Mouse (Mus musculus) liver, embryonic 12.5 days (tissue): ENCODE data around the gene Aprt. TPM values are rescaled to one million over a fixed set of nuclear protein-coding genes. Genes with fewer than 3 reads are reported as not detected.

ENCODE experiments used
- ATAC-seq: fragments of 200-750 bp; cut with Nextera tagmentation; 2 replicates; pipeline ENCODE4 v1.8.0; 2017; ENCODE audit warnings: moderate number of reproducible peaks, mild to moderate bottlenecking, moderate library complexity
- H3K27ac ChIP-seq: fragments of 300-500 bp; sonication (generic); 2 replicates; pipeline ENCODE4 v1.5.1; 2016; ENCODE audit warnings: mild to moderate bottlenecking
- H3K27me3 ChIP-seq: fragments of 300-500 bp; sonication (generic); replicated peaks from 2 replicates; pipeline ENCODE4 v1.6.1; 2016; ENCODE audit warnings: mild to moderate bottlenecking, moderate library complexity
- H3K36me3 ChIP-seq: fragments of 300-500 bp; sonication (generic); 2 replicates; pipeline ENCODE4 v1.6.1; 2016; ENCODE audit warnings: mild to moderate bottlenecking, moderate library complexity
- H3K4me1 ChIP-seq: fragments of 300-500 bp; sonication (generic); 2 replicates; pipeline ENCODE4 v1.6.1; 2016
- H3K4me2 ChIP-seq: fragments of 300-500 bp; sonication (generic); 2 replicates; pipeline ENCODE4 v1.6.1; 2016; ENCODE audit warnings: mild to moderate bottlenecking, moderate library complexity
- H3K4me3 ChIP-seq: fragments of 300-500 bp; sonication (generic); 2 replicates; pipeline ENCODE4 v1.5.1; 2016; ENCODE audit warnings: mild to moderate bottlenecking, moderate library complexity
- H3K9ac ChIP-seq: fragments of 300-500 bp; sonication (generic); 2 replicates; pipeline ENCODE4 v1.6.1; 2016; ENCODE audit warnings: mild to moderate bottlenecking, moderate library complexity
- H3K9me3 ChIP-seq: fragments of 300-500 bp; sonication (generic); replicated peaks from 2 replicates; pipeline ENCODE4 v1.6.1; 2016; ENCODE audit warnings: mild to moderate bottlenecking, moderate library complexity
- WGBS: fragments of 180-500 bp; shearing (Covaris S2); methylation state at CpG from one replicate; pipeline ENCODE4 v1.1.7; 2016; ENCODE audit not compliant: insufficient replicate concordance; 5-methylcytosine and 5-hydroxymethylcytosine counted together
- polyA plus RNA-seq: library from polyadenylated mRNA; unstranded; fragments of >200 nt; fragmentation: Nextera tagmentation; extraction: Ambion mirVana; gene quantifications from 2 replicates; pipeline ENCODE4 v1.2.1, GENCODE M21; 2016

Aprt gene
- polyA plus RNA-seq, 1 experiment from 2014 or later, result 253 TPM

DNA sequence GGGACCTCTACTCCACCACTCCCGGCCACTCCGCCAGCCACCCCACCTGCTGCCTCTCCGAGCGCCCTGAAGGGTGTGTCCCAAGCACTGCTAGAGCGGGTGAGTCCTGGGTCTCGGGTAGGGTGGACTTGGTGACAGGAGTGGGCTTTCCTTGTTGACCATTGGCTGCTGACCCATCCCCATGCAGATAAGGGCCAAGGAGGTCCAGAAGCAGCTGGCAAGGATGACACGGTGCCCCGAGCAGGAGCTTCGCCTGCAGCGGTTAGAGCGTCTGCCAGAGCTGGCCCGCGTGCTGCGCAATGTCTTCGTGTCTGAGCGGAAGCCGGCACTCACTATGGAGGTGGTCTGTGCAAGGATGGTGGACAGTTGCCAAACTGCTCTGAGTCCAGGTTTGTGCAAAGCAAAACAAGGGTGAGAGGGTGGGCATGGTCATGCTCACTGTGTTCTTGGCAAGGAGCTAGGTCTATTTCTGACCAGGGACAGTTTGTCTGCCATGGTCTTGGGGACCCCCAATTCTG lies 4.9 kb downstream of the Aprt start:
- ATAC-seq, result no peak
- no peaks in the 10 kb centered on the region for H3K9me3 ChIP-seq
- peaks cover 86% of the 10 kb centered on the region for H3K4me1 ChIP-seq
- H3K36me3 ChIP-seq, result peaks cover 63% of the 10 kb centered on the region
- 91% methylated on average over 17 of the region's 17 CpGs for WGBS
- 0 out of 2 replicates have a peak overlapping the region, but pooled peaks have one; percentile 0 for H3K9ac ChIP-seq
- no peak overlapping the region for H3K4me3 ChIP-seq
- no peak overlapping the region for H3K27ac ChIP-seq
- peak overlapping the region; percentile 96; the same call in 1 of the 2 replicates for H3K4me2 ChIP-seq
- H3K27me3 ChIP-seq, result no peaks in the 10 kb centered on the region

DNA sequence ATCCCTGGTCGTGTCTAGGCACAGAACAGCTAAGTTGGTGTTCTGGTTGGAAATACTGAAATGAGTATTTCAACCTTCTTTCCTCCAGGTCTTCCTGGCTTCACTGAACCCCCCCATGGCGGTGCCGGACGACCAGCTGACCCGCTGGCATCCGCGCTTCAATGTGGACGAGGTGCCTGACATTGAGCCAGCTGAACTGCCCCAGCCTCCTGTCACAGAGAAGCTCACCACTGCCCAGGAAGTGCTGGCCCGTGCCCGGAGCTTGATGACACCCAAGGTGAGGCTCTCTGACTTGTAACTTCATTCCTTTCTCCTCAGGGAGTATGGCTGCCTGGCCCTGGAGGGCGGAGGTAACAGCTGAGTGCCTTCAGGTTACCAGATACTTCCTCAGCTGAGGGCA lies 5.6 kb downstream of the Aprt start:
- no peak overlapping the region for H3K4me3 ChIP-seq
- no peak for ATAC-seq
- peaks cover 87% of the 10 kb centered on the region for H3K4me1 ChIP-seq
- H3K9me3 ChIP-seq, result no peaks in the 10 kb centered on the region
- H3K36me3 ChIP-seq, result peaks cover 63% of the 10 kb centered on the region
- WGBS, result 85% methylated on average over 11 of the region's 11 CpGs
- 0 out of 2 replicates have a peak overlapping the region, but pooled peaks have one; percentile 8 for H3K27ac ChIP-seq
- H3K9ac ChIP-seq, result no peak overlapping the region
- H3K4me2 ChIP-seq, result peak overlapping the region; percentile 96; the same call in 1 of the 2 replicates
- H3K27me3 ChIP-seq, result no peaks in the 10 kb centered on the region

DNA sequence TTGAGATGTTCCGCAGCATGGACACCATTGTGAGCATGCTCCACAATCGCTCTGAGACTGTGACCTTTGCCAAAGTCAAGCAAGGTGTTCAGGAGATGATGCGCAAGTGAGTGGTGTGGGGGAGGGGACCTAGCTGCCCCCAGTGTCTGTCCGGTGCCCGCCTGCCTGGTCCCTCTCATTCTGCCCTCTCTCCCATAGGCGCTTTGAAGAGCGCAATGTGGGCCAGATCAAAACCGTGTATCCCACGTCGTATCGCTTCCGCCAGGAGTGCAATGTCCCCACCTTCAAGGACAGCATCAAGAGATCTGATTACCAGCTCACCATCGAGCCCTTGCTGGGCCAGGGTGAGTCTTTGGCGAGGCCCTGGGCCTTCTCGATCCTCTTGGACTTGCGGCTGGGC lies 6.7 kb downstream of the Aprt start:
- WGBS, result 93% methylated on average over 16 of the region's 16 CpGs
- ATAC-seq, result no peak
- peak overlapping the region; percentile 98 for H3K4me3 ChIP-seq
- 0 out of 2 replicates have a peak overlapping the region, but pooled peaks have one; percentile 98 for H3K9ac ChIP-seq
- peak overlapping the region; percentile 96 for H3K4me2 ChIP-seq
- peaks cover 62% of the 10 kb centered on the region for H3K36me3 ChIP-seq
- peaks cover 81% of the 10 kb centered on the region for H3K4me1 ChIP-seq
- no peaks in the 10 kb centered on the region for H3K27me3 ChIP-seq
- H3K27ac ChIP-seq, result peak overlapping the region; percentile 93
- H3K9me3 ChIP-seq, result no peaks in the 10 kb centered on the region

DNA sequence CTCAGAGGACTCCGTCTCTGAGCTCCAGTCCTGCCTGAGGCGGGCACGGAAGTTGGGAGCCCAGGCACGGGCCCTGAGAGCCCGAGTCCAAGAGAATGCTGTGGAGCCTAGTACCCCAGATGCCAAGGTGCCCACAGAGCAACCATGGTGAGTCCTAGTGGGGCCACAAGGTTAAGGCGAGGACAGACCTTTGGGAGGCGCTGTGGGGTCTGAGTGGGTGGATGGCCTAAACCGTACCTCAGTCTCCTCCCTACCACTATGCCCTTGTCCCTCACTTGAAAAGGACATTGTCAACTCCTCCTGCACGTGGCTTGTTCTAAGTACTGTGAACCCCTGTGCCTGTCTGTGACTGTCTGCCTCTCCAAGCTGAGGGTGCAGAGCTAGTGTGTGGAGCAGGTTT lies 7.4 kb downstream of the Aprt start:
- ATAC-seq, result no peak
- Histone ChIP-seq H3K27me3 (no peaks in the 10 kb centered on the region), H3K9me3 (no peaks in the 10 kb centered on the region), H3K4me2 (peak overlapping the region; percentile 96), H3K27ac (peak overlapping the region; percentile 93), H3K36me3 (peaks cover 55% of the 10 kb centered on the region), H3K4me1 (peaks cover 74% of the 10 kb centered on the region), H3K9ac (peak overlapping the region; percentile 98), H3K4me3 (peak overlapping the region; percentile 98)
- WGBS, result 54% methylated on average over 9 of the region's 9 CpGs

DNA sequence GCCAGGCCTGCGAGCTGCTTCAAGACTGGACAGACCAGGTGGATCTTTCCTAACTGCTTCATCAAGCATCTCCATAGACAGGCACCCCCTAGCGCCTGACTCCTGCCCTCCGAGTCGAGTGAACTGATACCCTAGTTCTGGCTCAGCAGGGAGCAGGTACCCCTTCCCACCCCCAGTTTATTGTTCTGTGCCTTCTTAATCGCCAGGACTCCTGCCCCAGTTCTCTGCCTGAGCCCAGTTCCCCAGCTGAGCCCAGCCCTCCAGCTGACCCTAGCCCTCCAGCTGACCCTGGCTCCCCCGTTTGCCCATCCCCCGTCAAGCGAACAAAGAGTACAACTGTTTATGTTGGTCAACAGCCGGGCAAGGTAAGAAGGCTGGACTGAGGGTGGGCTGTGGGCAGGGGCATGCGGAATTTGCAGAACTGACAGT lies 7.8 kb downstream of the Aprt start:
- H3K4me1 ChIP-seq, result peaks cover 70% of the 10 kb centered on the region
- no peaks in the 10 kb centered on the region for H3K27me3 ChIP-seq
- ATAC-seq, result no peak
- peaks cover 51% of the 10 kb centered on the region for H3K36me3 ChIP-seq
- H3K27ac ChIP-seq, result peak overlapping the region; percentile 93
- H3K4me3 ChIP-seq, result peak overlapping the region; percentile 98
- peak overlapping the region; percentile 98 for H3K9ac ChIP-seq
- WGBS, result 17% methylated on average over 10 of the region's 10 CpGs
- H3K4me2 ChIP-seq, result peak overlapping the region; percentile 96
- H3K9me3 ChIP-seq, result no peaks in the 10 kb centered on the region

DNA sequence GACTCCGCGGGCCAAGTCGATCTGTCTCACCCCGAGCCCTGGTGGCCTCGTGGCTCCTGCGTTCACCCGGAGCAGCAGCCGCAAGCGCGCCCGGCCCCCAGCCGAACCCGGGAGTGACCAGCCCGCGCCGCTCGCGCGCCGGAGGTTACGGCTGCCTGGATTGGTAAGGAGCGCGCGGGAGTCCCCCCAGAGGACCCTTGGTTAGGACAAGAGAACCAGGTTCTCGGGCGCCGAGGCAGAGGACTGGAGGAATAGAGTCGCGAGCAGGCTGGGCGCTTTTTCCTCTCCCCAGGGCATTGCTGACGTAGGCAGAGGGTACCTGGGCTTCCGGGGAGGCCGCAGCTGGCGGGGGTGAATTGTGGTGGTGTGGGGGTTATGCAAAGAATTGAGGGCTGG lies 8.6 kb downstream of the Aprt start:
- Histone ChIP-seq H3K4me2 (peak overlapping the region; percentile 96), H3K4me1 (peaks cover 62% of the 10 kb centered on the region), H3K36me3 (peaks cover 43% of the 10 kb centered on the region), H3K9me3 (no peaks in the 10 kb centered on the region), H3K27me3 (no peaks in the 10 kb centered on the region), H3K9ac (peak overlapping the region; percentile 98), H3K27ac (peak overlapping the region; percentile 93), H3K4me3 (peak overlapping the region; percentile 98)
- 0% methylated on average over 34 of the region's 34 CpGs for WGBS
- ATAC-seq, result peak; percentile 53

DNA sequence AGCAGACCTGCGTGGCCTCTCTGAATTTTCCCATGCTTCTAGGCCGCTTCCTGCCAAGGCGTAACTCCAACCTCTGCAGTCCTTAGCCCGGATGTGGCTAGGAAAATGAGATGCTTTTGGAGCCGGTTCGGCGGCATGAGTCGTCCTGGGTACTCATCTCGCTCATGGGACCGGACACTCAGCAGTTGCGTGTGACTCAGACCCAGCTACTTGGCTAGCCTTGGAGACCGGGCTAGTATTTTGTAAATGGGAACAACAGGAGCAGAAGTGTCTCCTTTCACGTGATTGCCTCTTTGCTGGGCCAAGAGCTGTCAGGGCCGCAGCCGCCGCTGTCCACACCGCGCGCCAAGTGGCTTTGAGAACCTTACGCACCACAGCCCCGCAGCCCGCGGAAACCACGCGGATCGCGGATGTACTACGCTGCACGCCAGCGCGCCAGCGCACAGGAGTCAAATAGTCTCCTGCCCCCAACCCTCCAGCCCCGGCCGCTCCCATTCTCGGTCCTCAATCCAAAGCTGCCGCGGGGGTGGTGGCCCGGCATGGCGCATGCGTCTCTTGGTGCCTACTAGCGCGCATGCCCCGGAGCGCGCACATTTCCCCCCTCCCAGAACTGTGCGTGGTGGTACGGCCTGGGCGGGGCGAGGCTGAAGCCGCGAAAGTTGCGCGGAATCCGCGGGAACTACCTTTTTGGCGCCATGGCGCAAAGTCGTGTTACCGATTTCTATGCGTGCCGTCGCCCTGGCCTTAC lies 9.2 kb downstream of the Aprt start, which contains the start of gene Cdt1:
Gene Cdt1, plus strand, starts transcription at position 655 of the 748 bp plus-strand sequence.
- Histone ChIP-seq H3K4me3 (peak within 1 kb of the TSS; percentile 98), H3K4me1 (peaks cover 56% of the 10 kb centered on the region), H3K27ac (peak within 1 kb of the TSS; percentile 93), H3K27me3 (no peaks in the 10 kb centered on the region), H3K4me2 (peak within 1 kb of the TSS; percentile 96), H3K9me3 (no peaks in the 10 kb centered on the region), H3K36me3 (peaks cover 37% of the 10 kb centered on the region), H3K9ac (peak within 1 kb of the TSS; percentile 98)
- ATAC-seq, result peak; percentile 94
- WGBS, result under 1% methylated on average over 62 of the region's 62 CpGs

DNA sequence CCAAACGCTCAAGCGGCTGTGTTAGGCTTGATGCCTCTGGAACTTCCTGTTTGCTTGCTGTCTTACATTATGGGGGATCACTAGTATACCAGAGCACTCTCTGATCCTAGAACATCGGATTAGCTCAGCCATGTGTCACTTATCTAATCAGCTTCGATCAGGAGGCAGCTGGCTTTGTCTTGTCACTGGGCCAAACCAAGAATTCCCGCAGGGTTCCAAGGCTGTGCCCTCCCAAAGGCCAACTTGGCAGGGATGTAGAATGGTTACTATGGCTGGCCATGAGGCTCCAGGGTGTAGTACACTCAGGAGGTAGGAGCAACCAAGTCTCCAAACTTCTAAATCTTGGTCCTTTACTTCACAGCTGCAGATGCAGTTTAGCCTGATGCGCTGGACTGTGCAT lies 9.9 kb downstream of the Aprt start:
- peak overlapping the region; percentile 96 for H3K4me2 ChIP-seq
- 17% methylated on average over 6 of the region's 6 CpGs for WGBS

DNA sequence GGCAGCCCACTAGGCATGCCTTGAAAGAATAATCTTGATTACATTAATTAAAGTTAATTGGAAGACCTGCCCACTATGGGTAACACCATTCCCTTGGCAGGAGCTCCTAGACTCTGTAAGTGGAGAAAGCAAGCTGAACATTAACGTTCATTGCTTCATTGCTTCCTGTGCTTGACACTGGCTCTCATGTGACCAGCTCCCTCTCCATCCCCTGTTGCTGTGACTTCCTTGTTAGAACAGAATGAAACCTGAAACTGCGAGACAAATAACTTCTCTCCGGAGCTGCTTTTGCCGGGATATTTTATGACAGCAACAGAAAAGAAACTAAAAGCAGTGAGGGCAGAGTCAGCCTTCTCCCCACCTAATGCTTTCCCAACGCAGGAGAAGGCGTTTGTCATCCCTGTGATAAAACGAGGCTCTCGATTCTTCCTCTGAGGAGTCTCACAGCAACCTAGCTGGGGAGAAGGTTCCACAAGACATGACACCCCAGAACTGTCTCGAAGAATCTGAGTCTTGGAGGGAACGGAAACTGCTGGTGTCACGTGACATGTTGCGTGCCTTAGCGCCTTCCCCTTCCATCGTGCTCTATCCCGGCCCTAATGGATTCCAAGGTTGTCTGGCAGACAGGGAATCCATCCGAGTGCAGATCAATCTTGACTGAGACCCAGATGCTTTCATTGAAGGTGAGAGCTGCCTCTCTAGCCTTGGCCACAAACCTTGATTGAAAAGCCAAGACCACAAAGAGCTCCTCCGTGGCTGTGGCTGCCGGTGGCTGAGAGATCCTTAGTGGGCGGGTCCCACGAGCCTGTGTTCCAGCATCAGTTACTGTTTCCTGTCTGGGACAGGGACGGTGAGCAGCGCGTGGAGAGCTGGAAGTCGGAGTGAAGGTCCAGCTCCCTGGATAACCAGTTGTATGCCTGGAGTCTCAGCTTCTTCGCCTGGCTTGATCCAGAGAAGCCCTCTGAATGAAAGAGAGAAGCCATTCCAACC lies 12.1 kb downstream of the Aprt start:
- Histone ChIP-seq H3K4me3 (no peak overlapping the region), H3K27me3 (no peaks in the 10 kb centered on the region), H3K4me2 (no peak overlapping the region), H3K4me1 (peaks cover 27% of the 10 kb centered on the region), H3K36me3 (peaks cover 9% of the 10 kb centered on the region), H3K9ac (no peak overlapping the region), H3K9me3 (no peaks in the 10 kb centered on the region), H3K27ac (0 out of 2 replicates have a peak overlapping the region, but pooled peaks have one; percentile 16)
- no peak for ATAC-seq
- WGBS, result 63% methylated on average over 25 of the region's 25 CpGs

More for the DNA sequence above, 9.9 kb downstream of the Aprt start:
- Histone ChIP-seq H3K9me3 (no peaks in the 10 kb centered on the region), H3K4me1 (peaks cover 48% of the 10 kb centered on the region), H3K36me3 (peaks cover 30% of the 10 kb centered on the region), H3K9ac (peak overlapping the region; percentile 98), H3K4me3 (peak overlapping the region; percentile 98), H3K27ac (peak overlapping the region; percentile 93), H3K27me3 (no peaks in the 10 kb centered on the region)
- no peak for ATAC-seq

DNA sequence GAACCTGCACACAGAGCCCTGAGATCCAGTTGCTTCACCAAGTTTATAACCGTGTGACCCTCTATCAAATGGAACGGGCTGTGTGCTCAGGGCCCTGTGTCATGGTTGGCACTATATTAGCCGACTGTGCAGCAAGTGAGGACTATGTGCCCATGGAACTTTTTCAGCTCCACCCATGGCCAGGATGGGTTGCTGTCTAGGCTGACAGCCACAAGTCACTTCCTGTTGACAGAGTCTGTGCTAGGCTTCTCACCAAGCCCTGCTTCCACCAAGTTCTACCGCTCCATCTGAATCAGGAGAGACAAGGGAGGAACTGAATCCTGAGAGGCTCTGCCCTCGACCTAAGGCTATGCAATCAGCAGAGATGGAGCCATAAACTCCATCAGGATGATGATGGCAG lies 15.5 kb downstream of the Aprt start:
- no peak for ATAC-seq
- no peaks in the 10 kb centered on the region for H3K9me3 ChIP-seq
- no peaks in the 10 kb centered on the region for H3K27me3 ChIP-seq
- H3K36me3 ChIP-seq, result no peaks in the 10 kb centered on the region
- H3K4me2 ChIP-seq, result no peak overlapping the region
- WGBS, result 43% methylated on average over 5 of the region's 5 CpGs
- peaks cover 38% of the 10 kb centered on the region for H3K4me1 ChIP-seq
- H3K9ac ChIP-seq, result no peak overlapping the region
- H3K4me3 ChIP-seq, result no peak overlapping the region
- H3K27ac ChIP-seq, result no peak overlapping the region

DNA sequence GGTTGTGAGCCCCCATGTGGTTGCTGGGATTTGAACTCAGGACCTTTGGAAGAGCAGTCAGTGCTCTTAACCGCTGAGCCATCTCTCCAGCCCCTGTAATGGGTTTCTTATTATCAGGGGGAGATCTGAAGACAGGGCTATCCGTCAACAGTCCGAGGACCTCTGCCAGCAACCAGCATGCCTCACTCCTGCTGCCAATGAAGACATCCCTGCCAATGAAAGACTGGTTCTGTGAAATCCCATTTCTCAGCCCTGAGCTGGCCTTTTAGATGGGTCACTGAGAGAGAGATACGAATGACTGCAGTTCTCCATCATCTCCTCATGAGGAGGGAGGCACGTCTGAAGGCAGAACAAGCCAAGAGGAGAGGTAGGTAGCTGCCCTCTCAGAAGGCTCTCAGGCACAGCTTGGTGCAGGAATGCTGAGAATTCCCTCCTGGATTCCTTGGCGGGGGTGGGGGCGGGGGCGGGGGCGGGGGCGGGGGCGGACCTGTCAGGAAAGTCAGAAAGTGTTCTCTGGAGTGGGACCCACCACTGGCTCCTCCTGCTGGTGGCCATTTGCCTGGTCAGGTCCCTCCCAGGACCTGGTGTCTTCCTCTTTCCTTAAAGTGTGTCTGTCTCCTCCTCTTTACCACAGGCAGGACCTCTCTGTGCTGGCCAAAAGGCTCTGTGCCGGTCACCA lies 17.9 kb downstream of the Aprt start:
- Histone ChIP-seq H3K36me3 (no peaks in the 10 kb centered on the region), H3K9ac (no peak overlapping the region), H3K27me3 (no peaks in the 10 kb centered on the region), H3K4me2 (no peak overlapping the region), H3K27ac (peak overlapping the region; percentile 45; the same call in 1 of the 2 replicates), H3K4me1 (peaks cover 56% of the 10 kb centered on the region), H3K9me3 (no peaks in the 10 kb centered on the region), H3K4me3 (no peak overlapping the region)
- WGBS, result 25% methylated on average over 12 of the region's 12 CpGs
- no peak for ATAC-seq
